Mouse (Mus musculus) heart, embryonic 10.5 days (tissue): ENCODE results near the gene Zfp853. TPM values are rescaled to one million over a fixed set of nuclear protein-coding genes. Genes with fewer than 3 reads are reported as not detected.

Source experiments
- DNase-seq: peaks from one replicate; pipeline ENCODE4 v3.0.0-alpha.2; 2017; ENCODE audit warnings: low spot score
- H3K27ac ChIP-seq: fragments of 300-500 bp; sonication (generic); 2 replicates; pipeline ENCODE4 v1.5.1; 2016; ENCODE audit warnings: mild to moderate bottlenecking
- H3K27me3 ChIP-seq: fragments of 300-500 bp; sonication (generic); 2 replicates; pipeline ENCODE4 v1.6.1; 2016; ENCODE audit warnings: mild to moderate bottlenecking; ENCODE audit not compliant: poor library complexity, insufficient read depth, severe bottlenecking
- H3K36me3 ChIP-seq: fragments of 300-500 bp; sonication (generic); 2 replicates; pipeline ENCODE4 v1.6.1; 2016; ENCODE audit warnings: mild to moderate bottlenecking, moderate library complexity
- H3K4me1 ChIP-seq: fragments of 300-500 bp; sonication (generic); 2 replicates; pipeline ENCODE4 v1.6.1; 2016; ENCODE audit warnings: mild to moderate bottlenecking
- H3K4me3 ChIP-seq: fragments of 300-500 bp; sonication (generic); 2 replicates; pipeline ENCODE4 v1.5.1; 2016; ENCODE audit warnings: mild to moderate bottlenecking, moderate library complexity
- H3K9me3 ChIP-seq: fragments of 300-500 bp; sonication (generic); 2 replicates; pipeline ENCODE4 v1.6.1; 2016; ENCODE audit warnings: mild to moderate bottlenecking, moderate library complexity
- WGBS: fragments of 180-500 bp; shearing (Covaris S2); methylation state at CpG from one replicate; pipeline ENCODE4 v1.1.7; 2016; 5-methylcytosine and 5-hydroxymethylcytosine counted together
- polyA plus RNA-seq: library from polyadenylated mRNA; unstranded; fragments of >200 nt; fragmentation: Nextera tagmentation; extraction: Ambion mirVana; gene quantifications from 2 replicates; pipeline ENCODE4 v1.2.1, GENCODE M21; 2016

The Zfp853 gene
- polyA plus RNA-seq, 1 experiment from 2014 or later, result not detected

DNA sequence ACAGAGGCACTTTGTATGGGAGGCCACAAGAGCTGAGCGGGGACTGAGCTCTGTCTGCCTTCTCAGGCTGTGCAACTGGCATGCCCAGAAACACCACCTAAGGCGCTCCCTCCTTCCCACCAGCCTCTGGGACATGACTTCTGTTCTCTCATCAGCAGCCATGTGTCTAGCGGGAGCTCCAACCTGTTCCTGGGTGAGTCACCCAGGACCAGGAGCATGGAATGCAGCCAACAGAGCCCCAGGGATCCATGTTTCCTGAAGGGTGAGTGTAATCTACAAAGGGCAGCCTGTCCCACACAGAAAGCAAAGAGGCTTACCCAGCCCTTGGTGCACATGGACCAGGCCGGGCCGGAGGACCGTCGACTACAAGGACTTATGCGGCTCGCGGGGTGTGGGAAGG, 28.7 kb downstream of the Zfp853 start:
- no peak overlapping the region for H3K27ac ChIP-seq
- H3K27me3 ChIP-seq, result peaks cover 19% of the 10 kb centered on the region
- H3K4me3 ChIP-seq, result no peak overlapping the region
- no peaks in the 10 kb centered on the region for H3K9me3 ChIP-seq
- DNase-seq, result no peak
- 84% methylated on average over 10 of the region's 10 CpGs for WGBS
- H3K4me1 ChIP-seq, result peaks cover 11% of the 10 kb centered on the region
- H3K36me3 ChIP-seq, result peaks cover 49% of the 10 kb centered on the region

DNA sequence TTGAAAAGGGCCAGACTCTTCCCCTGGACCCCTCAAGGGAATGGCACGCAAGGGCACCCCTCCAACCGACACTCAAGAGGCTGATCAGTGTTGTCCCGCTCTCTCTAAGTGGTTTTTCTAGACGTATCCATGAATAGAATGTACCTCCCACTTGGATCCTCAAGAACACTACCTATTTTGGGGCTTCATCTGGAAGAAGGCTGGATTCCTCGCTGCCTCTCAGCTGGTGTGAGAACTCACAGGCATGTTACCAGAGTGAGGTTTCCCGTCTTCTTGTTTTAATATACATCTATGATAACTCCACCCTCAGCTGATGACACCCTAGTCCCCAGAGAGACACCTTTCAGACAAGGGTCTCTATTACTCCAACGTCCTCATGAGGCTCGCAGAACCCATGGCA, 31.8 kb downstream of the Zfp853 start:
- peaks cover 50% of the 10 kb centered on the region for H3K27me3 ChIP-seq
- H3K4me1 ChIP-seq, result no peaks in the 10 kb centered on the region
- no peak for DNase-seq
- H3K4me3 ChIP-seq, result no peak overlapping the region
- H3K36me3 ChIP-seq, result peaks cover 64% of the 10 kb centered on the region
- WGBS, result 82% methylated on average over 8 of the region's 8 CpGs
- no peak overlapping the region for H3K27ac ChIP-seq
- no peaks in the 10 kb centered on the region for H3K9me3 ChIP-seq

DNA sequence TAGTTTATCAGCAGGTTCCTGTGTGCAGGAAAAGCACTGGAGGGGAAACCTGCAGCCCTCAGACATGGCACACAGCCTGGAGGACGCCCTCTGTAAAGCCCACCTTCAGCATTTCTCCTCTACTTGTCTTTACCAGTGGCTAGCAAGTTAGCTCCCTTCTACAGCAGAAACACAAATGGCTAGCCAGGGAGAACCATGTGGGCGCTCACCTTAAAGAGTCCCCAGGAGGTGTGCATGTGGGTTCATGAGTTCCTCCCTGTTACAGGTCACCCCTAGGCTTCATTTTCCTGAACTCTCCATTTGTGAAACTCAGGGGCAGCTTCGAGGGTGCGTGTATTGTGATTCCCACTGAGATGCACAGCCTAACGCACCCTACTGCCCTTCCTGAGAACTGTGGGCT, 37.6 kb downstream of the Zfp853 start:
- H3K27ac ChIP-seq, result no peak overlapping the region
- 76% methylated on average over 5 of the region's 5 CpGs for WGBS
- H3K36me3 ChIP-seq, result peaks cover 54% of the 10 kb centered on the region
- no peak for DNase-seq
- H3K4me3 ChIP-seq, result no peak overlapping the region
- peaks cover 93% of the 10 kb centered on the region for H3K27me3 ChIP-seq
- H3K4me1 ChIP-seq, result peaks cover 27% of the 10 kb centered on the region
- H3K9me3 ChIP-seq, result no peaks in the 10 kb centered on the region

DNA sequence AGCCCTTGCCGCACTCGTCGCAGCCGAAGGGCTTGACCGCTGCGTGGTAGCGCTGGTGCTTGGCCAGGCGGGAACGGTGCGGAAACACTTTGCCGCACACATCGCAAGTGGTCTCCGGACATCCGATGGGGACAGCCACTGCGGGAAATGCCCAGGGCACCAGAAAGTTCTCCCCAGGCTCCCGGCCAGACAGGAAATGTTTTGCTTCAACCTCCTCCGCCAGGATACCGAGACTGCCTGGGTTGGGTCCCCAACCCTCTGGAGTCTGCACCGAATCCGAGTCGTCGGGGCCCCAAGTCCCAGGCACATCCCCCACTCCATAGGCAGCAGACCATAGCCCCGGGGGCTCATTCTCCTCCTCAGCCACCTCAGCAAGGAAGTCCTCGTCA, 38.3 kb downstream of the Zfp853 start:
- Histone ChIP-seq H3K27ac (no peak overlapping the region), H3K4me3 (peak overlapping the region; percentile 58), H3K36me3 (peaks cover 48% of the 10 kb centered on the region), H3K9me3 (no peaks in the 10 kb centered on the region), H3K27me3 (peaks cover 98% of the 10 kb centered on the region), H3K4me1 (peaks cover 27% of the 10 kb centered on the region)
- DNase-seq, result no peak
- 10% methylated on average over 24 of the region's 24 CpGs for WGBS

DNA sequence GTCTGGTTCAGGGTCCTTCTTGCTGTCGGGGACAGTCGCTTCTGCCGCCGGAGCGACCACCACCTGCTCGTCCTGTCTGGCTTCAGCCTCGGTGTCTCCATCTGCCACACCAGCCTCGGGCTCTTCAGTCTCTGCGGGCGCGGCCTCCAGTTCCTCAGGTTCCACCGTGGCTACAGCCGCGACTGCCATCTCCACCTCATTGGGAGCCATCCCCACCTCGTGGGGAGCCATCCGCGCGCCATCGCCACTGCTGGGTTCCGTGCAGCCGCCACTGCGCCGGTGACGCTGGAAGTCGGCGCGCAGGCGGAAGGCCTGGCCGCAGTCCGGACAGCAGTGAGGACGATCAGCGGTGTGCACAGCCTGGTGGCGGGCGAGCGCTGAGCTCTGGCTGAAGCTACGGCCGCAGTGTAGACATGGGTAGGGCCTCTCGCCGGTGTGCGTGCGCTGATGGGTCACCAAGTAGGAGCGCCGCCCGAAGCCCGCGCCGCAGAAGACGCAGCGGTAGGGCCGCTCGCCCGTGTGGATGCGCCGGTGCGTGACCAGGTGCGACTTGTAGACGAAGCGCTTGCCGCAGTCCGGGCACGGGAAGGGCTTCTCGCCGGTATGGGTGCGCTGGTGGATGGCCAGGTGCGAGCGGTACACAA, 38.8 kb downstream of the Zfp853 start:
- DNase-seq, result no peak

DNA sequence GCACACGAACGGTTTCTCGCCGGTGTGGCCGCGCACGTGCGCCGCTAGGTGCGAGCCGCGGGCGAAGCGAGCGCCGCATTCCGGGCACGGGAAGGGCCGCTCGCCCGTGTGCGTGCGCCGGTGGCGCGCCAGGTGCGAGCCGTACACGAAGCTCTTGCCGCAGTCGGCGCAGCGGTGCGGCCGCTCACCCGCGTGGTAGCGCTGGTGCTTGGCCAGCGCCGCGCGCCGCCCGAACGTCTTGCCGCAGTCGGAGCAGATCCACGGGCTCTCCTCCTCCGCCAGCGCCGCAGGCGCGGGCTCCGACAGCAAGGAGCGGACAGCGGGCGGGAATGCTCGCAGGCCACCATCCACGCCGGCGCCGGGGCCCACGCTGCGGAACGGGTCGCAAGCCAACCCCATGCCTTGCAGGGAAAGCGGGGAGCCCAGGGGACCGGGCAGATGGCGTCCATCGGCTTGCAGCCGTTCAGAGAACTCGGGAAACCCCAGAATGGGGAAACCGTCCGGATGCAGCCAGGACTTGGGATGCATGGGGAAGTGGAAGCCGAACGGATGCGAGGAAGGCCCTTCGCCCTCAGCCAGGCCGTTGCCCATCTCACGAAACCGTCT, 39.4 kb downstream of the Zfp853 start:
- H3K4me3 ChIP-seq, result peak overlapping the region; percentile 58
- peaks cover 27% of the 10 kb centered on the region for H3K4me1 ChIP-seq
- WGBS, result 9% methylated on average over 81 of the region's 81 CpGs
- no peaks in the 10 kb centered on the region for H3K9me3 ChIP-seq
- H3K27ac ChIP-seq, result no peak overlapping the region
- DNase-seq, result no peak
- H3K36me3 ChIP-seq, result peaks cover 40% of the 10 kb centered on the region
- peaks cover 93% of the 10 kb centered on the region for H3K27me3 ChIP-seq

More for the DNA sequence above, 38.8 kb downstream of the Zfp853 start:
- H3K9me3 ChIP-seq, result no peaks in the 10 kb centered on the region
- H3K4me1 ChIP-seq, result peaks cover 27% of the 10 kb centered on the region
- whole genome bisulfite sequencing, result 2% methylated on average over 66 of the region's 66 CpGs
- H3K27ac ChIP-seq, result no peak overlapping the region
- peak overlapping the region; percentile 58 for H3K4me3 ChIP-seq
- peaks cover 97% of the 10 kb centered on the region for H3K27me3 ChIP-seq
- peaks cover 43% of the 10 kb centered on the region for H3K36me3 ChIP-seq

DNA sequence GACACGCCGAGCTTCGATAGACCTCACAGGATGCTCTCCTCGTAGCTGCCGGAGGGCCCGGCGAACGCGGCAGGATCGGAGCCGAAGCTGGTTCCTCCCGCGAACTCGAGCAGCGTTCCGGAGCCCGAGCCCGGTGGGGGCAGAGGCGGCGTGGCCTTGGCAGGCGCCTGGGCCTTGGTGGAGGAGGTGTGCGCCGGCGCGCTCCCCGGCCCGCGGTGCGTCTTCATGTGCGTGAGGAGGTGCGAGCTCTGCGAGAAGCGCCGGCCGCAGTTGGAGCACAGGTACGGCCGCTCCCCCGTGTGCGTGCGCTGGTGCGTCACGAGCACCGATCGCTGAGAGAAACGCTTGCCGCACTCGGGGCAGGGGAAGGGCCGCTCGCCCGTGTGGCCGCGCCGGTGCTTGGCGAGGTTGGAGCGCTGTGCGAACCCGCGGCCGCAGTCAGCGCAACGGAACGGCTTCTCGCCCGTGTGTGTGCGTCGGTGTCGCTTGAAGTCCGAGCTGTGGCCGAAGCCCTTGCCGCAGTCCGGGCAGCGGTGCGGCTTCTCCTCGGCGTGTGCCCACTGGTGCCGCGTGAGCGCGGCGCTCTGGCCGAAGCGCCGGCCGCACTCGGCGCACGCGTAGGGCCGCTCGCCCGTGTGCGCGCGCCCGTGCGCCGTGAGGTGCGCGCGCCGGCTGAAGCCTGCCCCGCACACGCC, 40.1 kb downstream of the Zfp853 start:
- no peak for DNase-seq
- Histone ChIP-seq H3K27me3 (peaks cover 87% of the 10 kb centered on the region), H3K36me3 (peaks cover 41% of the 10 kb centered on the region), H3K27ac (no peak overlapping the region; the same call in 1 of the 2 replicates), H3K4me3 (peak overlapping the region; percentile 58), H3K4me1 (peaks cover 27% of the 10 kb centered on the region), H3K9me3 (no peaks in the 10 kb centered on the region)
- 3% methylated on average over 103 of the region's 103 CpGs for WGBS

DNA sequence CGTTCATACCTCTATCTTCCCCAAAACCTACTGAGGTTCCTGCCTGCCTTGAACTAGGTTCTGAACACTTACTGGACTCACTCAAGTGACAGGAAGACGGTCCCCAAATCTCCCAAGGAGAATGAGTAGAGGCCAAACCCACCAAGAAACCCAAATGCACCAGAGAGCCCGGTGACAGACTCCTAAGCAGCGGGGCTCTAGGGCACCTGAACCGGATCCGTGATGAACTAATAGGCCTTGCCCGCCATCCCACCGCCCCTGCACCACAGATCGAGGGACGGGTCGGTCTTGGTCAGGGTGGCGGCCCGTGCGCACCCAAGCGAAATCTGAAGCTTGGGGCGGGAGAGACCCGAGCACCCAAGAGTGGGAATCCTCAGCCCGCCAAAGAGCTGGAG, 40.6 kb downstream of the Zfp853 start:
- no peaks in the 10 kb centered on the region for H3K9me3 ChIP-seq
- peaks cover 81% of the 10 kb centered on the region for H3K27me3 ChIP-seq
- peaks cover 27% of the 10 kb centered on the region for H3K4me1 ChIP-seq
- WGBS, result 12% methylated on average over 18 of the region's 18 CpGs
- no peak for DNase-seq
- H3K27ac ChIP-seq, result no peak overlapping the region
- H3K36me3 ChIP-seq, result peaks cover 46% of the 10 kb centered on the region
- H3K4me3 ChIP-seq, result peak overlapping the region; percentile 58

DNA sequence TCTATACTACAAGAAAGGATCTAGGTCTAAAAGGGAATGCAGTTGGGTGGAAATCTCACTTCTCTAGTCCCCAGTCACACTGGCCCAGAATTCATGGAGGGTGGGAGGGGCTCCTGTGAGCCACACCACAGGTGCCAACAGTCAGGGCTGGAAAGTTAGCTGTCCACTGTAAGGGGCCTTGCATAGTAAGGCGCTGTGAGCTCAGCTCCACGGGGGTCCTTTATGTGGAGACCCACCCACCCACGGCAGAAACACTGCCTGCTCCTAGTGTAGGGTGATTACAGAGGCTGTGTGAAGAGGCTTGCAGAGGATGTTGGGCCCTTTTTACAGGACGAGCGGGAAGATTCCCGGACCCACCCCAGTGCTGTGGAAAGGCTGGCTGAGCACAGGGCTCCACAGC, 41.4 kb downstream of the Zfp853 start:
- peaks cover 27% of the 10 kb centered on the region for H3K4me1 ChIP-seq
- no peak for DNase-seq
- H3K4me3 ChIP-seq, result no peak overlapping the region
- H3K27ac ChIP-seq, result no peak overlapping the region
- H3K27me3 ChIP-seq, result peaks cover 74% of the 10 kb centered on the region
- no peaks in the 10 kb centered on the region for H3K9me3 ChIP-seq
- 52% methylated on average over 6 of the region's 6 CpGs for WGBS
- peaks cover 50% of the 10 kb centered on the region for H3K36me3 ChIP-seq

DNA sequence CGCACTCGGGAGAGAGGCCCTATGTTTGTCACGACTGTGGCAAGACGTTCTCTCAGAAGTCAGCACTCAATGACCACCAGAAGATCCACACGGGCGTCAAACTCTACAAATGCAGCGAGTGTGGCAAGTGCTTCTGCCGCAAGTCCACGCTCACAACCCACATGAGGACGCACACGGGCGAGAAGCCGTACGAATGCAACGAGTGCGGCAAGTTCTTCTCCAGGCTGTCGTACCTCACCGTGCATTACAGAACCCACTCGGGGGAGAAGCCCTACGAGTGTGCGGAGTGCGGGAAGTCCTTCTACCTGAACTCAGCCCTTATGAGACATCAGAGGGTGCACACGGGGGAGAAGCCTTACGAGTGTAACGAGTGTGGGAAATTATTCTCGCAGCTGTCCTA, 48.5 kb downstream of the Zfp853 start:
- Histone ChIP-seq H3K36me3 (peaks cover 88% of the 10 kb centered on the region), H3K4me1 (no peaks in the 10 kb centered on the region), H3K9me3 (no peaks in the 10 kb centered on the region), H3K27me3 (peaks cover 5% of the 10 kb centered on the region; the same call in 1 of the 2 replicates), H3K27ac (no peak overlapping the region), H3K4me3 (no peak overlapping the region)
- 94% methylated on average over 26 of the region's 26 CpGs for WGBS
- no peak for DNase-seq

Other genes starting within 250 kb of the Zfp853 start
- gene Rnf216, start 180.6 kb downstream of the Zfp853 start, polyA plus RNA-seq, result 37.9 and 40.6 TPM in 2 replicates
- gene Olfr718-ps1, start 146.0 kb downstream of the Zfp853 start, polyA plus RNA-seq, result 0.04 and 0.09 TPM in 2 replicates
- gene Rbak, start 112.8 kb downstream of the Zfp853 start, polyA plus RNA-seq, result 8.9 and 12.3 TPM in 2 replicates
- gene Spdye4b, start 112.6 kb downstream of the Zfp853 start, polyA plus RNA-seq, result not detected in 2 replicates
- not detected in 2 replicates for gene Spdye4a, start 66.7 kb downstream of the Zfp853 start, polyA plus RNA-seq
- 8.3 and 11.7 TPM in 2 replicates for gene Zfp12, start 58.5 kb downstream of the Zfp853 start, polyA plus RNA-seq
- gene Zfp316, start 23.6 kb downstream of the Zfp853 start, polyA plus RNA-seq, result 2.1 and 2.6 TPM in 2 replicates
- 35.0 and 46.1 TPM in 2 replicates for gene E130309D02Rik, start 21.7 kb upstream of the Zfp853 start, polyA plus RNA-seq
- gene Zdhhc4, start 35.6 kb upstream of the Zfp853 start, polyA plus RNA-seq, result 55.5 and 58.6 TPM in 2 replicates
- 0.51 and 0.55 TPM in 2 replicates for gene Grid2ip, start 63.7 kb upstream of the Zfp853 start, polyA plus RNA-seq
- gene Kdelr2, start 110.2 kb upstream of the Zfp853 start, polyA plus RNA-seq, result 269 and 275 TPM in 2 replicates
- 11.9 and 13.9 TPM in 2 replicates for gene Daglb, start 171.0 kb upstream of the Zfp853 start, polyA plus RNA-seq
- gene Rac1, start 234.4 kb upstream of the Zfp853 start, polyA plus RNA-seq, result 369 and 431 TPM in 2 replicates